Mouse (Mus musculus): ENCODE data around the gene Coq8a. TPM values are rescaled to one million over a fixed set of nuclear protein-coding genes. Genes with fewer than 3 reads are reported as not detected.

The Coq8a gene
- polyA plus RNA-seq, 1 experiment from 2014 or later: 28.3 TPM

DNA sequence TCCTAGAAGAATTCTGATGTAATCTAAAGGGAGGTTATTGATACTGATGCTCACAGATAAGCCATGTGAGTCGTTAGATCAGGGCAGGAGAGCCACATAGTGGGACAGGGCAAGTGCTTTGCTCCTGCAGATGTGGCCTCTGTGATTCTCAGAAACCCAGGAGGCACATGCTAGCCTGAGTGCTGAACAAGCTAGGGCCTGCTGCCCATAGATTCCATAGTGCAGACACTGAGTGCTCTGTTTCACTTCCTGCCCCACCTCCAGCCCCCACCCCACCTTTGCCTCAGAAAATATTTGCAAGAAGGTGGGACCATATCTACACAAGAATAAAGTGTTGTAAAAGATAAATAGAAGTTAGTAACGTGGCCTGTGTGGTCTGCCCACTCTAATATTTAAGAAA is 40.8 kb downstream of the Coq8a start:
- peaks cover 52% of the 10 kb centered on the region for H3K36me3 ChIP-seq
- 60% methylated on average over 2 of the region's 2 CpGs for WGBS
- no peak for ATAC-seq (ENCODE audit: extremely low read depth, insufficient number of reproducible peaks, low FRiP score, low TSS enrichment)

DNA sequence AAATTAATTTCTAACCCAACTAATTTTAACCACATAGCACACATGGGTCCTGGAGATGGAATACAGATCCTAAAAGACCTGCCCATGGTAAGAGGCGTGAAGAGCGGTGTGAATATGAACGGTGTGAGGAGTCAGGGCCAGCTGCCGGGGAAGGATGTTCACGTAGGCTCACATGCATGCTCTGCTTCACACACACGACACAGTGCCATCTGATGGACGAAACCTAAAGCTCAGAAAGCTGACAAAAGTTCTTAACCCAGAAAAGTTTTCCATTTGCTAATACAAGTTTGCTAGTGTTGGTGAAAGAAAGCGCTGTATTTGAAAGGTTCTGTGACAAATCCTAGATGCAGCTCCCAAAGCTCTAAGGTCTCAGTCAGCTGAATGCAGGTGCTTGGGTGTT is 48.2 kb downstream of the Coq8a start:
- WGBS: 85% methylated on average over 8 of the region's 8 CpGs
- no peak for ATAC-seq (ENCODE audit: extremely low read depth, insufficient number of reproducible peaks, low FRiP score, low TSS enrichment)
- Histone ChIP-seq H3K4me2 (no peak overlapping the region), H3K27me3 (replicated peaks) (no peaks in the 10 kb centered on the region), H3K27ac (replicated peaks) (no peak overlapping the region), H3K9ac (no peak overlapping the region), H3K9me3 (no peaks in the 10 kb centered on the region), H3K36me3 (peaks cover 56% of the 10 kb centered on the region), H3K4me1 (0 out of 2 replicates have a peak, but pooled peaks cover 5% of the 10 kb centered on the region), H3K4me3 (no peak overlapping the region)

More for the DNA sequence above, 40.8 kb downstream of the Coq8a start:
- no peaks in the 10 kb centered on the region for H3K9me3 ChIP-seq
- H3K27me3 ChIP-seq (replicated peaks): no peaks in the 10 kb centered on the region
- no peak overlapping the region for H3K9ac ChIP-seq
- H3K4me2 ChIP-seq: no peak overlapping the region
- no peak overlapping the region for H3K27ac ChIP-seq (replicated peaks)
- H3K4me3 ChIP-seq: no peak overlapping the region
- H3K4me1 ChIP-seq: no peaks in the 10 kb centered on the region

DNA sequence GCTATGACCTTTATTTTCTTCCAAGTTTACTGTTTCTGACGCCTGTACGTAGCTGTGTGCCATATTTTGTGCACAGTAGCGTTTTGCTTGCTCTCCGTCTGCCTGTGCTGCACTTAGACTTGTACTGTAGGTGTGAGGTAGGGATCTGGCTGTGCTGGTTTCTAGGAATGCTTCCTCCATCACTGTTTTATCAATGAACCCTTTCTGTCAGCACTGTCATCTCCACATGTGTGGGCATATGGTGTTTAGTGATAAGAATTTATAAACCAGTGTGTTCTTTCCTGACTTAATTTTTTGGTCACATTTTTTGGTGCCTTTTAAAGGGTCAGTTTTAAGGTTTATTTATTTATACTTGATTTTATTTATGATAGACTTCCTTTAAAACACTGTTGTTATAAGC is 50.8 kb downstream of the Coq8a start:
- no peak for ATAC-seq (ENCODE audit: extremely low read depth, insufficient number of reproducible peaks, low FRiP score, low TSS enrichment)
- 84% methylated on average over 4 of the region's 4 CpGs for WGBS
- Histone ChIP-seq H3K4me1 (0 out of 2 replicates have a peak, but pooled peaks cover 5% of the 10 kb centered on the region), H3K27ac (replicated peaks) (0 out of 2 replicates have a peak overlapping the region, but pooled peaks have one; percentile 25), H3K4me3 (no peak overlapping the region), H3K36me3 (peaks cover 60% of the 10 kb centered on the region), H3K9ac (no peak overlapping the region), H3K27me3 (replicated peaks) (no peaks in the 10 kb centered on the region), H3K9me3 (no peaks in the 10 kb centered on the region), H3K4me2 (peak overlapping the region; percentile 34; the same call in 1 of the 2 replicates)

DNA sequence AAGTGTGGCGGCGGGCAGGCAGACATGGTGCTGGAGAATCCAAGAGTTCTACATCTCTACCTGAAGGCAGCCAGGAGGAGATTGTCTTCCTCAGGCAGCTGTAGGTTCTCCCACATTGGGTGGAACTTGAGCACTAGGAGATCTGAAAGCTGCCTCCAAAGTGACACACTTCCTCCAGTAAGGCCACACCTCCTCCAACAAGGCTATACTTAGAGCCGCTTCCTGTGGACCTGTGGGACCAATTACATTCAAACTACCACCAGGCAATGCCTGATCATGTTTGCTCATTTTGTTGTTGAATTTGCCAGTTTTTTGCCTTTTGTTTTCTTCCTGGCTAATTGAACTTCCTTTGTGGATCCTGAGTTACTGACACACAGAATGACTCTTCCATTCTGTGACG is 51.4 kb downstream of the Coq8a start:
- peak overlapping the region; percentile 34; the same call in 1 of the 2 replicates for H3K4me2 ChIP-seq
- H3K4me1 ChIP-seq: 0 out of 2 replicates have a peak, but pooled peaks cover 5% of the 10 kb centered on the region
- H3K4me3 ChIP-seq: no peak overlapping the region
- peaks cover 63% of the 10 kb centered on the region for H3K36me3 ChIP-seq
- no peaks in the 10 kb centered on the region for H3K9me3 ChIP-seq
- 66% methylated on average over 4 of the region's 4 CpGs for WGBS
- ATAC-seq (ENCODE audit: extremely low read depth, insufficient number of reproducible peaks, low FRiP score, low TSS enrichment): no peak
- H3K27ac ChIP-seq (replicated peaks): 0 out of 2 replicates have a peak overlapping the region, but pooled peaks have one; percentile 25
- no peaks in the 10 kb centered on the region for H3K27me3 ChIP-seq (replicated peaks)
- no peak overlapping the region for H3K9ac ChIP-seq

DNA sequence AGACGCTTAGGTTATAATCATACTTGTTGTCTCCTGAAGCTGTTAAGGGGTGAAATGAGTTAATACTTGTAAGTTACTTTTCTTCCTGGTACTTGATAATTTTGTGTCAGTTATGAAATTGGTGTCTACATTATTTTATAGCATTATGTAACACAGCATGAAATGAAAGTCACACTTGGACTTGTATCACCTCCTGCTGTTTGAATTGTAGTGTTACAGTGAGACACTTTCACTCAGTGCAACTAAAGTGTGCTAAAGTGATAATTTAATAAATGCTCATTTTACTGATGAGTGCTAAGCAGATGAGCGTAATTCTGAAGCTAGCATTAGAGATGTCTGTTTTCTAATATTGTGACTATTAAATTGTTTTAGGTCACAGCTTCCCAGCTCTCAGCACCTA is 58.4 kb downstream of the Coq8a start:
- Histone ChIP-seq H3K4me1 (no peaks in the 10 kb centered on the region), H3K4me3 (no peak overlapping the region), H3K36me3 (peaks cover 73% of the 10 kb centered on the region), H3K27ac (replicated peaks) (no peak overlapping the region), H3K9me3 (no peaks in the 10 kb centered on the region), H3K4me2 (no peak overlapping the region), H3K27me3 (replicated peaks) (no peaks in the 10 kb centered on the region), H3K9ac (no peak overlapping the region)
- 90% methylated on average over 2 of the region's 2 CpGs for WGBS
- no peak for ATAC-seq (ENCODE audit: extremely low read depth, insufficient number of reproducible peaks, low FRiP score, low TSS enrichment)

DNA sequence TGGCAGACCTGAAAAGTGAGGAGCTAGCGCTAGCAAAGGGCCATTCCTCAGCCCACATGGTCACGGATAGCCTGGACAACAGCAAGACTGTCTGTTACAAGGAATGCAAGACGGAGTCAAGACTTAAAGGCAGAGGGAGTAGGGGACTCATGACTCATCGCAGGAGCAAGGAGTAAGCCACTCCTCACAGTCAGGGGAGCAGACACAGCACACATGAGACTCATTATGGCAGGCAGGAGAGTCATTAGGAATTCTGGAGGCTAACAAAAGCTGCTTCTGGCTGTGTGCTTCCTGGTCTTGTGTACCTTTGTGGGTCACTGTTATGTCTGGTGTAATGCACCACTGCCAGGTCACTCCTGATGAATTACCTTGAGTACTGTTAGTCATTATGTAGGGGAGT is 60.2 kb downstream of the Coq8a start:
- H3K9me3 ChIP-seq: no peaks in the 10 kb centered on the region
- peaks cover 68% of the 10 kb centered on the region for H3K36me3 ChIP-seq
- H3K27ac ChIP-seq (replicated peaks): no peak overlapping the region
- H3K4me2 ChIP-seq: no peak overlapping the region
- ATAC-seq (ENCODE audit: extremely low read depth, insufficient number of reproducible peaks, low FRiP score, low TSS enrichment): no peak
- no peak overlapping the region for H3K9ac ChIP-seq
- 73% methylated on average over 4 of the region's 4 CpGs for WGBS
- H3K4me3 ChIP-seq: no peak overlapping the region
- no peaks in the 10 kb centered on the region for H3K27me3 ChIP-seq (replicated peaks)
- H3K4me1 ChIP-seq: no peaks in the 10 kb centered on the region

DNA sequence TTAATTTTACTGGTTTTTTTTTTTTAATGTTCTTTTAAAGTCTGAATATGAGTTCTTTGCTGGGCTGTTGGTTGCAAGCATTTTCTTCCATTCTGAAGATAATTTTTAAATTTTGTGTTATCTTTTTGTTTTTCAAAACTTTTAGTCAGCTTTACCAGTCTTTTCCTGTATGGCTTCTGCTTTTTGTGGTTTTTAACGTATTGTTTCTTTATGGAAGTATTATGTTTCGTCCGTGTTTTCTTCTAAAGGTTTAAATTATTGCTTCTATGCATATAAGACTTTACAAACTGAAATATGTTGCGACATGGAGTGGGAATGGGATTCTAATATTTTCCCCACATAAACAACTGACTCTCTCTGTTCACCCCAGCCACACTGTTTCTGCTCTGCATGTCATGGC is 67.2 kb downstream of the Coq8a start:
- Histone ChIP-seq H3K36me3 (peaks cover 30% of the 10 kb centered on the region), H3K27ac (replicated peaks) (no peak overlapping the region), H3K4me3 (no peak overlapping the region), H3K27me3 (replicated peaks) (no peaks in the 10 kb centered on the region), H3K9ac (no peak overlapping the region), H3K4me2 (no peak overlapping the region), H3K9me3 (no peaks in the 10 kb centered on the region), H3K4me1 (no peaks in the 10 kb centered on the region)
- no peak for ATAC-seq (ENCODE audit: extremely low read depth, insufficient number of reproducible peaks, low FRiP score, low TSS enrichment)
- WGBS: 89% methylated on average over 4 of the region's 4 CpGs

DNA sequence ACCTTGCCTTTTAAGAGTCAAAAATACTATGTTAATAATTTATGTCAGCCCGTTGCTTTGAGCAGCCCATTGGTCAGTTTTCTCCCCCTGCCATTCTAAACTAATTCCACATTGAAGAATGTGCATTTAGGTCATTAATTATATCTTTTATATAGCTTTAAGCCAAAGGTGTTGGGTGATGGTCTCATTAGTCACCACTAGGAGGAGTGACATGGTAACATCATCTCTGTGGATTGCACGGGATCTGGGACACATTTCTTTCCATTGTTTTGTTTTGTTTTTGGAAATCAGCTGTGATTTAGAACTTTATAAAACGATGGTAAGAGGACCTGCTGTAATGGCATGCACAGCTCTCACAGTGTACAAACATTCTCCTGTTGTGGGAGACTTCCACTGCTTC is 68.0 kb downstream of the Coq8a start:
- Histone ChIP-seq H3K4me1 (no peaks in the 10 kb centered on the region), H3K4me2 (no peak overlapping the region), H3K27me3 (replicated peaks) (no peaks in the 10 kb centered on the region), H3K36me3 (peaks cover 22% of the 10 kb centered on the region), H3K9me3 (no peaks in the 10 kb centered on the region), H3K4me3 (no peak overlapping the region), H3K27ac (replicated peaks) (no peak overlapping the region), H3K9ac (no peak overlapping the region)
- ATAC-seq (ENCODE audit: extremely low read depth, insufficient number of reproducible peaks, low FRiP score, low TSS enrichment): no peak
- WGBS: 59% methylated on average over 3 of the region's 3 CpGs

DNA sequence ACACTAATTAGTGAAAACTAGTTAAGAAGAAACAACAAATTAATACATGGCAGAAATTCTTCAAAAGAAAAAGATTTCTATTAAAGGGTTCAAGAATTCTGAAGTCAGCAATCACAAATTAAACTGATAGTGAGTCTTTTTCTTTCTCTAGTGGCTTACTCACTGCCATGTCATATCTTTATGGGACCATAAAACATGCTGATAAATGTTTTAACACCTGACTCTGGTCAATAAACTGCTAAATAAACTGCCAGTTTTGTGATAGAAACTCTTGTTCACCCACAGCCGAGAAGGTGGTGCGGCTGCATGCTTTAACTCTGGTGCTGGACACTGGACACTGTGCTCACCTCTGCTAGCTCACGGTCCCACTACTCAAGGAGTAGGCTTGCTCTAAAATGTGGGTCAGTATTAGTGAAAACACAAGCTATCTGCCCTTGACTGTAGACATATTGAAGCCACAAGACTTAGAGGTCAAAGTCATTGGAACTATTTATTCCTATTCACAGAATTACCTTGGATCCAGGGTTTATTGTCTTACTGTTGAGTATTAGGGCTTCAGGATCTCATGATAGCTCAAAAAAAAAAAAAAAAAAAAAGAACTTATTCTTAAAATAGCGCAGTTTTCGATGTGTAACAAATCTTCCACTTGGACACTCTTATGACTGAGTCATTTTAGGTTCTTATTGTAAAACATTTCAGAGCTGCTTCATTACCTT is 71.2 kb downstream of the Coq8a start:
- WGBS: 92% methylated on average over 5 of the region's 5 CpGs
- Histone ChIP-seq H3K4me3 (no peak overlapping the region), H3K27ac (replicated peaks) (no peak overlapping the region), H3K4me1 (no peaks in the 10 kb centered on the region), H3K27me3 (replicated peaks) (no peaks in the 10 kb centered on the region), H3K9me3 (no peaks in the 10 kb centered on the region), H3K36me3 (peaks cover 9% of the 10 kb centered on the region; the same call in 1 of the 2 replicates), H3K4me2 (no peak overlapping the region), H3K9ac (no peak overlapping the region)
- no peak for ATAC-seq (ENCODE audit: extremely low read depth, insufficient number of reproducible peaks, low FRiP score, low TSS enrichment)

DNA sequence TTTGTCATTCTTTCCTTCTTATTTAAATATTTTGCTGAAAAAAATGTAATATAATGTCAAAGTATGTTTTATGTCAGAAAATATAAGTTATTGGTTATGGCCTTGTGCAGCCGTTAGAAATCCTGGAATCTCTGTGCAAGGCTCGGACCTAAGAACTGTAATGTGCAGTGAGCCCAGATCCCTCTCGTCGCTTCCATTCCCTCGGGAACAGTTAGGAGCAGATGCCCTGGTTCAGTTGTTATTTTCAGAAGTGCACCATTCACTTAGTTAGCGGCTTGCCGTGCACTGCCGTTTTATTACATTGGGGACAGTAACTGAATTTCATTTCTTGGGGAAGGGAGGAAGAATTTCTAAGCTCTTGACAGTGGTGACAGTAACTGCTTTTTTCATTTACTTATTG is 81.2 kb downstream of the Coq8a start:
- Histone ChIP-seq H3K36me3 (peaks cover 24% of the 10 kb centered on the region), H3K27ac (replicated peaks) (no peak overlapping the region), H3K4me2 (no peak overlapping the region), H3K4me1 (no peaks in the 10 kb centered on the region), H3K27me3 (replicated peaks) (no peaks in the 10 kb centered on the region), H3K4me3 (no peak overlapping the region), H3K9me3 (no peaks in the 10 kb centered on the region), H3K9ac (no peak overlapping the region)
- no peak for ATAC-seq (ENCODE audit: extremely low read depth, insufficient number of reproducible peaks, low FRiP score, low TSS enrichment)
- 85% methylated on average over 8 of the region's 8 CpGs for WGBS

DNA sequence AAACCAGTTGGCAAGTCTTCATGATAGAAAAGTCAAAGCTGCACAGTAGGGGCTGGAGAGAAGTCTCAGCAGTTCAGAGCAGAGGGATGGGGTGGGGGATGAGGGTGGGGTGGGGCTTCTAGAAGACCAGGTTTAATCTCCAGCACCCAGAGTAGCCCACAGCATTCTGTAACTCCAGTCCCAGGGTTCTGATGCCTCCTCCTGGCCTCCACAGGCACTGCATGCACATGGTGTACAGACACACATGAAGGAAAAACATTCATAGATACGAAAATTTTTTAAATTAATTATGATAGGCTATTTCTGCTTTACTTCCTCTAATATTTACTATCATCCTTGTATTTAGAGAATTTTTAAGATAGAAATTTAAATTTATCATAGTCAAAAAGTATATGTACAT is 82.9 kb downstream of the Coq8a start:
- no peaks in the 10 kb centered on the region for H3K9me3 ChIP-seq
- WGBS: 60% methylated on average over 1 of the region's 1 CpGs
- H3K9ac ChIP-seq: no peak overlapping the region
- H3K4me2 ChIP-seq: no peak overlapping the region
- peaks cover 28% of the 10 kb centered on the region for H3K36me3 ChIP-seq
- H3K27ac ChIP-seq (replicated peaks): no peak overlapping the region
- no peak overlapping the region for H3K4me3 ChIP-seq
- no peak for ATAC-seq (ENCODE audit: extremely low read depth, insufficient number of reproducible peaks, low FRiP score, low TSS enrichment)
- no peaks in the 10 kb centered on the region for H3K27me3 ChIP-seq (replicated peaks)
- no peaks in the 10 kb centered on the region for H3K4me1 ChIP-seq

Measured in heart, embryonic 13.5 days (tissue).